Mouse (Mus musculus): ENCODE data around the gene Lipn. TPM values are rescaled to one million over a fixed set of nuclear protein-coding genes. Genes with fewer than 3 reads are reported as not detected.

The Lipn gene
- polyA plus RNA-seq, 1 experiment from 2014 or later: not detected

DNA sequence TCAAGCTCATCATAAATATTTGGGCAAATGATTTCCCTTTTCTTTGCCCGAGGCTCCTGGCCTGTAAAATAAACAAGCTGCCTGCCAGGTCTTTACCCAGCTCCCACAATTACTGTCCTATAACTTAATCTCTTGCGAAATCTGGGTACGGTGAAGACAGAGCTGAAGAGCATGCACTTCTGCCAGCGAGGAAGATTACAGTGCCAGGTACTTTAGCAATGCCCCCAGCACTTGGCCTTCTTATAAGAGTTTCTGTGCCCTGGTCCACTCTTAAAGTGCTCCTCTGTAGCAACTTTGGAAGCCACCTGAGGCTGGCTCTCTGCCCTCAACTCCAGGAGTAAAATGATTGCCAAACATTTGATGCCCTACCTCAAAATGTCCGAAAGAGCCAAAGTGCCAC, 28.2 kb downstream of the Lipn start:
- no peaks in the 10 kb centered on the region for H3K36me3 ChIP-seq (replicated peaks)
- no peaks in the 10 kb centered on the region for H3K4me1 ChIP-seq
- H3K4me2 ChIP-seq: no peak overlapping the region
- no peak for ATAC-seq (replicated peaks)
- H3K27me3 ChIP-seq (replicated peaks): no peaks in the 10 kb centered on the region
- 82% methylated on average over 5 of the region's 5 CpGs for WGBS
- no peak overlapping the region for H3K4me3 ChIP-seq
- H3K27ac ChIP-seq: no peak overlapping the region
- H3K9me3 ChIP-seq: no peaks in the 10 kb centered on the region
- H3K9ac ChIP-seq: no peak overlapping the region

DNA sequence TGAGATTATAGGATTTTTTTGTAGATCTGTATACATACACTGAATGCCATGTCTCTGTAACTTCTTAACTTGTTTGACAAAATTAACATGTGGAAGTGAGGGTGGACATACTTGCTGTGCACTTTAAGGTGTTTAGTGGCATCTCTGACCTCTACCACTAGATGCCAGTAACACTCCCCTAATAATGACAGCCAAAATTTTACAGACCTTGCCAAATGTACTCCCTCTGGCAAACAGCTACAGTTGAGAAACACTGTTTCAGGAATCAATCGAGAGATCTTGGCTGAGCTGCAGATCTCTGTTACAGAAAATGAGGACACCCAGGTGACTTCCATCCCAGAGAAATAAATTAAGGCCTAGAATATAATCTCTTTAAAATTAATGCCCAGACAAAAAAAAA, 29.1 kb downstream of the Lipn start:
- Histone ChIP-seq H3K27me3 (replicated peaks) (no peaks in the 10 kb centered on the region), H3K4me3 (no peak overlapping the region), H3K9ac (no peak overlapping the region), H3K36me3 (replicated peaks) (no peaks in the 10 kb centered on the region), H3K4me2 (no peak overlapping the region), H3K27ac (no peak overlapping the region), H3K4me1 (no peaks in the 10 kb centered on the region), H3K9me3 (no peaks in the 10 kb centered on the region)
- ATAC-seq (replicated peaks): no peak
- 80% methylated on average over 1 of the region's 1 CpGs for WGBS

DNA sequence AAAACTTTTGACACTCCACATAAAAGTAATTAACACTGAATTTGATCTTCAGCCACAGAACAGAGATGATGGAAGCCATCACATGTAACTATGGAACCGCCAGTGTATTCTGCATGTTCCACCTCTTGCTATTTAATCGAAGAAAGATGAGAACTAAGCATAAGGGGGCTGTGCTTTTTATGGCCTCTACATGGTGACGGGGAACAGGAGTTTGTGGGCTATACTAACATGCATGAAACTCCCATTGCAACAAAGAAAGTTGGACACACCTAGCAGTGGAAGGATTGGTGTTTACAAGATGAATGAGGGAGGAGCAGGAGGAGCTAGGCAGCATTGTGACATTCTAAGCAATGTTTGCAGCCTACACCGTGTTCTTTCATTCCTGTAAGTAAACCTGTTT, 33.5 kb downstream of the Lipn start, which contains the start of gene Lipm:
TSS of gene Lipm (plus strand) at position 301 of the 400 bp plus-strand sequence.
- Histone ChIP-seq H3K4me1 (no peaks in the 10 kb centered on the region), H3K4me2 (no peak within 1 kb of the TSS), H3K27me3 (replicated peaks) (no peaks in the 10 kb centered on the region), H3K4me3 (no peak within 1 kb of the TSS), H3K9ac (no peak within 1 kb of the TSS), H3K9me3 (no peaks in the 10 kb centered on the region), H3K27ac (no peak within 1 kb of the TSS), H3K36me3 (replicated peaks) (no peaks in the 10 kb centered on the region)
- 87% methylated on average over 4 of the region's 4 CpGs for WGBS
- no peak for ATAC-seq (replicated peaks)

GRCm38 (mm10) chr19:34101888-34102287, 34.7 kb downstream of the Lipn start:
- H3K4me3 ChIP-seq: no peak overlapping the region

GRCm38 (mm10) chr19:34104841-34105240, 37.7 kb downstream of the Lipn start:
- no peak overlapping the region for H3K4me2 ChIP-seq
- WGBS: 90% methylated on average over 3 of the region's 3 CpGs
- no peaks in the 10 kb centered on the region for H3K4me1 ChIP-seq
- no peak overlapping the region for H3K9ac ChIP-seq
- no peak for ATAC-seq (replicated peaks)
- H3K36me3 ChIP-seq (replicated peaks): no peaks in the 10 kb centered on the region
- no peak overlapping the region for H3K4me3 ChIP-seq
- H3K27ac ChIP-seq: no peak overlapping the region
- H3K27me3 ChIP-seq (replicated peaks): no peaks in the 10 kb centered on the region
- H3K9me3 ChIP-seq: no peaks in the 10 kb centered on the region

More at GRCm38 (mm10) chr19:34101888-34102287, 34.7 kb downstream of the Lipn start:
- Histone ChIP-seq H3K36me3 (replicated peaks) (no peaks in the 10 kb centered on the region), H3K9me3 (no peaks in the 10 kb centered on the region), H3K4me2 (no peak overlapping the region), H3K27me3 (replicated peaks) (no peaks in the 10 kb centered on the region), H3K27ac (no peak overlapping the region), H3K4me1 (no peaks in the 10 kb centered on the region), H3K9ac (no peak overlapping the region)
- 92% methylated on average over 7 of the region's 7 CpGs for WGBS
- ATAC-seq (replicated peaks): no peak

- Histone ChIP-seq H3K27ac (no peak overlapping the region), H3K4me1 (no peaks in the 10 kb centered on the region), H3K36me3 (replicated peaks) (no peaks in the 10 kb centered on the region), H3K4me3 (no peak overlapping the region), H3K9ac (no peak overlapping the region), H3K27me3 (replicated peaks) (no peaks in the 10 kb centered on the region), H3K4me2 (no peak overlapping the region), H3K9me3 (no peaks in the 10 kb centered on the region)
- ATAC-seq (replicated peaks): no peak
- 88% methylated on average over 1 of the region's 1 CpGs for WGBS
Measured at GRCm38 (mm10) chr19:34119102-34119501, 51.9 kb downstream of the Lipn start.

GRCm38 (mm10) chr19:34119653-34120052, 52.5 kb downstream of the Lipn start:
- Histone ChIP-seq H3K4me3 (no peak overlapping the region), H3K9ac (no peak overlapping the region), H3K27me3 (replicated peaks) (no peaks in the 10 kb centered on the region), H3K36me3 (replicated peaks) (no peaks in the 10 kb centered on the region), H3K4me1 (no peaks in the 10 kb centered on the region), H3K9me3 (no peaks in the 10 kb centered on the region), H3K27ac (no peak overlapping the region), H3K4me2 (no peak overlapping the region)
- ATAC-seq (replicated peaks): no peak
- WGBS: 83% methylated on average over 4 of the region's 4 CpGs

- H3K9ac ChIP-seq: no peak overlapping the region
- H3K4me1 ChIP-seq: no peaks in the 10 kb centered on the region
- no peaks in the 10 kb centered on the region for H3K27me3 ChIP-seq (replicated peaks)
- no peaks in the 10 kb centered on the region for H3K36me3 ChIP-seq (replicated peaks)
- no peak overlapping the region for H3K27ac ChIP-seq
- H3K4me2 ChIP-seq: no peak overlapping the region
- no peak overlapping the region for H3K4me3 ChIP-seq
- H3K9me3 ChIP-seq: no peaks in the 10 kb centered on the region
- ATAC-seq (replicated peaks): no peak
- WGBS: 72% methylated on average over 3 of the region's 3 CpGs
Measured at GRCm38 (mm10) chr19:34120107-34120731, 53.1 kb downstream of the Lipn start.

Small RNAs within 50 kb of the gene (microRNA-seq; reads per million reads assigned to microRNA genes)
- gene Gm23334: not detected

Other genes starting within 250 kb of the Lipn start
- not detected in 2 replicates for gene Lipf, start 106.2 kb upstream of the Lipn start, polyA plus RNA-seq (2015; fragmentation: Nextera tagmentation; extraction: Ambion mirVana)
- not detected in 2 replicates for gene Lipk, start 59.1 kb upstream of the Lipn start, polyA plus RNA-seq (2015; fragmentation: Nextera tagmentation; extraction: Ambion mirVana)
- not detected in 2 replicates for gene Lipm, start 33.6 kb downstream of the Lipn start, polyA plus RNA-seq (2015; fragmentation: Nextera tagmentation; extraction: Ambion mirVana)
- gene Ankrd22, start 98.7 kb downstream of the Lipn start, polyA plus RNA-seq (2015; fragmentation: Nextera tagmentation; extraction: Ambion mirVana): 0.12 TPM in 1 of 2 replicates, not detected in the other
- 16.0 and 16.5 TPM in 2 replicates for gene Stambpl1, start 124.9 kb downstream of the Lipn start, polyA plus RNA-seq (2015; fragmentation: Nextera tagmentation; extraction: Ambion mirVana)
- gene Acta2, start 188.2 kb downstream of the Lipn start, polyA plus RNA-seq (2015; fragmentation: Nextera tagmentation; extraction: Ambion mirVana): 12.0 and 13.4 TPM in 2 replicates
- gene Fas, start 223.3 kb downstream of the Lipn start, polyA plus RNA-seq (2015; fragmentation: Nextera tagmentation; extraction: Ambion mirVana): 0.44 and 1.0 TPM in 2 replicates

Measured in midbrain, embryonic 15.5 days (tissue).